Mouse (Mus musculus) cerebellum, adult 2 months (tissue): ENCODE data around the gene Gm44503.

Experiments
- CTCF ChIP-seq: fragments of 200-500 bp; IDR thresholded peaks from 2 replicates; pipeline ENCODE4 v1.5.1; 2011; ENCODE audit warnings: low read depth, mild to moderate bottlenecking, control low read depth, low read length, moderate library complexity, borderline replicate concordance; ENCODE audit not compliant: insufficient read depth
- POLR2A ChIP-seq: fragments of 200-500 bp; IDR thresholded peaks from 2 replicates; pipeline ENCODE4 v1.6.1; 2011; ENCODE audit warnings: low read length, control low read depth, borderline replicate concordance; ENCODE audit not compliant: insufficient read depth

DNA sequence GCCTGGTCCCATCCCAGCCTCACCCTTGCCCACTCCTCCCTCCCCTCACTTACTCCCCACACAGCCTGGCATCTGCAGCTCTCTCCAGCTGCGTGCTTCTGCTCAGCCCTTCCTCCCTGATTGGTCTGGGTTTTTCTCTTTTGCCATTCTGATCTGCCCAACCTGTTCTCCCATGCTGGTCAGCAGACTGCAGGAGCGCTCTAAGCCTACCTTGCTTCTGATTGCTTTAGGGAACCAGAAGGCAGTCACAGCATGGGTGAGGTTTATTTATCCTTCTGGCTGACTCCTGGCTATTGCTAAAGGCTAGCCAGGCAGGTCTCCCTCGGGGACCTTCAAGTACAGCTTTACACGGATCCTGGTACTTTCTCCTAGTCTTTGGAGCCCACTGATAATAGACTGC, 72.8 kb downstream of the Gm44503 start:
- TF ChIP-seq POLR2A: peak; percentile 22; the same call in 1 of the 2 replicates
- TF ChIP-seq CTCF: no peak
